Mouse (Mus musculus) macrophage (primary cell): ENCODE measurements around the gene Echs1. TPM values are rescaled to one million over a fixed set of nuclear protein-coding genes. Genes with fewer than 3 reads are reported as not detected.
"Not testable (repeated sequence)": the region's sequence is repeated elsewhere in the genome, so short reads cannot be mapped to it uniquely, and the experiment has no call there.

Source experiments
- H3K27ac ChIP-seq: fragments of 350-480 bp; formaldehyde crosslinking; 2 replicates; pipeline ENCODE4 v1.9.0; 2021
- H3K36me3 ChIP-seq: fragments of 350-480 bp; formaldehyde crosslinking; 2 replicates; pipeline ENCODE4 v1.9.0; 2021; ENCODE audit errors: inconsistent target
- H3K4me3 ChIP-seq: fragments of 350-480 bp; formaldehyde crosslinking; 2 replicates; pipeline ENCODE4 v1.9.0; 2021; ENCODE audit errors: inconsistent target
- H3K79me2 ChIP-seq: fragments of 350-480 bp; formaldehyde crosslinking; 2 replicates; pipeline ENCODE4 v1.9.0; 2021; ENCODE audit errors: inconsistent target
- WGBS: methylation state at CpG from one replicate; pipeline ENCODE4 v1.1.7; 2026; ENCODE audit warnings: inconsistent platforms; ENCODE audit not compliant: missing documents; 5-methylcytosine and 5-hydroxymethylcytosine counted together
- polyA plus RNA-seq: library from polyadenylated mRNA; stranded (reverse); fragments of 250-400 nt; gene quantifications from 3 replicates; pipeline ENCODE4 v1.2.4, GENCODE M21; 2018; ENCODE audit warnings: inconsistent platforms
- total RNA-seq, 78 experiments: library from RNA; depleted of rRNA; stranded (reverse); fragments of 250-400 nt; gene quantifications; 1 replicate in 9 of 78; 2 replicates in 24 of 78; 3 replicates in 43 of 78; 4 replicates in 2 of 78; pipeline ENCODE4 v1.2.4; 2018; ENCODE audit warnings: inconsistent platforms in 56 of 78

Echs1 gene
- total RNA-seq (2018; cell fraction: chromatin; rRNA removed) = 10 to 100 TPM in 15 of 26 experiments, 1 to 10 TPM in 11; 1.7 to 60.8 (median 15.1) TPM
- 10 to 100 TPM; 51.2 to 86.3 (median 69.8) TPM for total RNA-seq (2018; cell fraction: cytosol; rRNA removed)
- 10 to 100 TPM in 24 of 26 experiments, 1 to 10 TPM in 2; 9.1 to 65.3 (median 18.1) TPM for total RNA-seq (2018; cell fraction: nucleus; rRNA removed)
- 47.2 to 96.9 TPM (median 73.4 TPM) in 3 replicates for polyA plus RNA-seq

GRCm38 (mm10) chr7:140116329-140117054 lies at the start of gene Echs1:
Gene Echs1 (minus strand): TSS chr7:140116476.
- Histone ChIP-seq H3K79me2 (peaks cover 20% of the 10 kb centered on the region; the same call in 1 of the 2 replicates), H3K27ac (peak within 1 kb of the TSS; percentile 87), H3K4me3 (peak within 1 kb of the TSS; percentile 92), H3K36me3 (no peaks in the 10 kb centered on the region)
- 5% methylated on average over 25 of the region's 28 CpGs for WGBS

- Histone ChIP-seq H3K79me2 (no peaks in the 10 kb centered on the region), H3K27ac (no peak within 1 kb of the TSS), H3K36me3 (no peaks in the 10 kb centered on the region), H3K4me3 (no peak within 1 kb of the TSS)
- WGBS = 83% methylated on average over 7 of the region's 7 CpGs
Observed at GRCm38 (mm10) chr7:140164664-140165063, 48.4 kb upstream of the Echs1 start, which contains the start of gene Olfr522. Gene Olfr522 (minus strand): TSS chr7:140164764.

DNA sequence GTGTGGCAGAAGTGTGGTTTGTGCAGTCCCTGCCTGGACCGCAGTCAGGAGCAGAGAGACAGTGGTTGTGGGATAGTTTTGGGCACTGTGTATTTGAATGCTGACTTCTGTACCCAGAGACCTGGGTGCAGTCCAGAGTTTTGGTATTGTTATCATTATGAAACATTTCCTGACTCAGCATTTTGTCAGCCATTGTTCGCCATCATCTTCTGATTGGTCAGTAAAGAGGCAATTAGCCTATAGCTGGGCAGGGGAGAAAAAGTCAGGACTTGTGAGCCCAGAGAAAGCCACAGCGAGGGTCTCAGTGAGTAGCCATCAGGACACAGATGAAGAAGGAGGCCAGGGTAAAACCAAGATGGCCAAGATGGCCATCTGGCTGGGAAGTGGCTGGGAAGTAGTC lies 44.1 kb upstream of the Echs1 start:
- H3K4me3 ChIP-seq = no peak overlapping the region
- no peaks in the 10 kb centered on the region for H3K36me3 ChIP-seq
- no peaks in the 10 kb centered on the region for H3K79me2 ChIP-seq
- no peak overlapping the region for H3K27ac ChIP-seq
- 76% methylated on average over 3 of the region's 3 CpGs for WGBS

DNA sequence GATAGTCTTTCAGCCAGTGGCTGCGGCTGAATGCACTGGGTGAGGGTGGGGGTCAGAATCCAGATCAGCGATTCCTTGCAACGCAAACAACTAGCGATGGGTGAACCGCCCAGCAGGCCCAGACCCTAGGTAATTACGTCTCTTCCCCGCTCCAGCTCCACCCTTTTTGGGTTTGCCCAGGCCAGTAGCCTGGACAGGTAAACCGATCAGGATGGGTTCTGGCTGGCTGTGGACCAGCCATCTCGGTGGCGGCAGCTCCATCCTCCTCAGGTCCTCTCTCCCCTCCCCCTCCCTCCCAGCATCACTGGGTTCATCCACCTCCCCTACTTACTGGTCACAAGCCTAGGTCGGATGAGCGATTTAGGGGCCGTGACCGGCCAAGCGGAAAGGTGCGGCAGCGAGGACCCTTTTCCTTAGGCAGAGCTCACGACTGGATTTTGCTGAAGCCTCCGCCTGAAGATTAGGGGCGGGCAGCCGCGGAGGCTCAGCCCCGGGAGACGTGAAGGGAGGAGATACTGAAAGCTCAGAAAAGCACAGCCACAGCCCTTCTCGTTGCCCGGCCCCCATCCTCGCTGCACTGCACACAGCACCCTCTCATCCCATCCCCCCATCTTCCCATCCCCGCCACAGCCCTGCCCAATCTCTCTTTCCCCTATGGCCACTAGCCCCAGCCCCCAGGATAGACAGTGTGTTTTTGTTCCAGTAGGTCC lies 38.1 kb upstream of the Echs1 start, which contains the start of gene Sprn:
Gene Sprn (minus strand): TSS at position 660 of the 710 bp plus-strand sequence.
- no peak within 1 kb of the TSS for H3K4me3 ChIP-seq
- 14% methylated on average over 28 of the region's 28 CpGs for WGBS
- H3K79me2 ChIP-seq = no peaks in the 10 kb centered on the region
- no peak within 1 kb of the TSS for H3K27ac ChIP-seq
- peaks cover 6% of the 10 kb centered on the region; the same call in 1 of the 2 replicates for H3K36me3 ChIP-seq

- Histone ChIP-seq H3K4me3 (no peak overlapping the region), H3K27ac (no peak overlapping the region), H3K36me3 (peaks cover 6% of the 10 kb centered on the region; the same call in 1 of the 2 replicates), H3K79me2 (no peaks in the 10 kb centered on the region)
- WGBS = 41% methylated on average over 4 of the region's 4 CpGs
Observed at GRCm38 (mm10) chr7:140153829-140154217, 37.5 kb upstream of the Echs1 start.

DNA sequence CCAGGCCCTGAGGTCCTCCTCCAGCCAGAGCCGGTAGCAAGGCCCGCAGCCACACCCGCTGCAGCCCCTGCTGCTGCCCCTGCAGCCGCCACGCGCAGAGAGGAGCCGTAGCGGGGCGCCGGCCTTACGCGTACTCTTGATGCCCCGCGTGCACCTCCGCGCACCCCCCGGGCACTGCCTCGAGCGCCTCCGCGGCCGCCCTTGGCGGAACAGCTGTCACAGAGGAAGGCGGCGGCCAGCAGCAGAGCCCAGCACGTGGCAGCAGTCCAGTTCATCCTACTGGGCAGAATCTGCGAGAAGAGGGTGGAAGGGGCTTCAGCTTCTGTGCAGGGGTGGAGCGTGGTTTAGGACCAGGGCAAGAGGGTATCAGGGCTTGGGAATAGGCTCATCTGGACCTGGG lies 37.1 kb upstream of the Echs1 start:
- H3K79me2 ChIP-seq = no peaks in the 10 kb centered on the region
- H3K27ac ChIP-seq = no peak overlapping the region
- H3K4me3 ChIP-seq = no peak overlapping the region
- H3K36me3 ChIP-seq = peaks cover 6% of the 10 kb centered on the region; the same call in 1 of the 2 replicates
- WGBS = 13% methylated on average over 27 of the region's 28 CpGs

DNA sequence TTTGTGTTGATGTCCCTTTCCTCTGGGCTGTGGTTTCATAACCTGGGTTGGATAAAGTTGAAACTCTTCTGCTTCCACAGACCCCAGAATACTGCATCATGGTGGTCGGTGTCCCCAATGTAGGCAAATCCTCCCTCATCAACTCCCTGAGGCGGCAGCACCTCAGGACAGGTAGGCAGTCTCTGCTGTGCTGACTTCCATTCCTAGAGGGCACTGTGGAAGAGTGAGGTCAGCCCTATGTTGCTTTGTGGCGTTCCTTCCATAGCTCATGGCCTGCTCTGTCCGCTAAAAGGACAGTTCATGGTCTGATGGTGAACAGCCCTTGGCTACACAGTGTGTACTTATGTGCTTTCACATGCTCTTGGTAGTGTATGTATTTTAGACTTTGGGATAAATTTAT lies 28.3 kb upstream of the Echs1 start:
- Histone ChIP-seq H3K36me3 (no peaks in the 10 kb centered on the region; the same call in 1 of the 2 replicates), H3K79me2 (no peaks in the 10 kb centered on the region), H3K27ac (no peak overlapping the region), H3K4me3 (no peak overlapping the region)
- WGBS = 90% methylated on average over 4 of the region's 4 CpGs

DNA sequence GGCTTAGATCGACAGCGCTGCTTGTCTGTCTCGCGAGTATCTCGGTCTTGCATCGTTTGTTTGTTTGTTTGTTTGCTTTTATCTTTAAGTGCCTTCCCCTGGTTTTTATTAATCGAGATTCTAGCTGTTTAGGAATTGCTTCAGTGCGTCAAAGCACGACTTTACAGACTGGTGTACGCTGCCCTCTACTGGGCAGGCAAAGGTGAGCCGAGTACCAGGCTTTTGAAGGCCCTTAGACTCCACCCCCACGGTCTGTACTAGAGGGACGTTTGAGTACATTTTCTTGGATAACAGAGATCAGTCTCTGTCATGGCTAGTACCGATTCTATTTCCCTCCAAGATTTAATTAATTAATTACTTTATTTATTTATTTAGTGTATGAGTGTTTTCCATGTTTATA lies 25.1 kb upstream of the Echs1 start:
- Histone ChIP-seq H3K36me3 (no peaks in the 10 kb centered on the region; the same call in 1 of the 2 replicates), H3K79me2 (no peaks in the 10 kb centered on the region), H3K27ac (no peak overlapping the region), H3K4me3 (no peak overlapping the region)
- WGBS = 4% methylated on average over 14 of the region's 14 CpGs

DNA sequence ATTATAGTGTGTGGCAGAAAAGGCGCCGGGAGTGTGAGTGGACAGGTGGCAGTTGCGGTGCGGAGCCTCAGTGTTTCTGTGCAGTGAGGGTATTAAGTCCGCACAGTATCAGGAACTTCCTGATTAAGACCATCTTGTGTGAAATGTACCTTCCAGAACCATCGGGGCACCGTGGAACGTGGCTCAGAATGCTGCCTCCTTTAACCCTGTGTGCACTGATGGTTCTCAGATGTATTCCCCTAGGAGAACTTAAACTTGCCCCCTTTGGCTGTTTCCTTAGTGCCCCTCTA lies 21.7 kb upstream of the Echs1 start:
- no peaks in the 10 kb centered on the region; the same call in 1 of the 2 replicates for H3K36me3 ChIP-seq
- peak overlapping the region; percentile 58 for H3K4me3 ChIP-seq
- no peaks in the 10 kb centered on the region for H3K79me2 ChIP-seq
- 1% methylated on average over 8 of the region's 8 CpGs for WGBS
- H3K27ac ChIP-seq = peak overlapping the region; percentile 52

- H3K36me3 ChIP-seq = no peaks in the 10 kb centered on the region; the same call in 1 of the 2 replicates
- 3% methylated on average over 39 of the region's 39 CpGs for WGBS
- H3K79me2 ChIP-seq = no peaks in the 10 kb centered on the region
Observed at GRCm38 (mm10) chr7:140137135-140138020, 21.1 kb upstream of the Echs1 start, which contains the start of gene Mtg1. Gene Mtg1 (plus strand): TSS chr7:140137564.

GRCm38 (mm10) chr7:140135106-140135770 lies 19.0 kb upstream of the Echs1 start:
- no peak overlapping the region for H3K27ac ChIP-seq
- H3K4me3 ChIP-seq = no peak overlapping the region
- H3K36me3 ChIP-seq = peaks cover 6% of the 10 kb centered on the region; the same call in 1 of the 2 replicates
- H3K79me2 ChIP-seq = no peaks in the 10 kb centered on the region
- WGBS = 95% methylated on average over 2 of the region's 5 CpGs

More at GRCm38 (mm10) chr7:140137135-140138020, 21.1 kb upstream of the Echs1 start, which contains the start of gene Mtg1:
- Histone ChIP-seq H3K27ac (peak within 1 kb of the TSS; percentile 52), H3K4me3 (peak within 1 kb of the TSS; percentile 58)

- H3K27ac ChIP-seq, H3K79me2 ChIP-seq: not testable (repeated sequence)
- 29% methylated on average over 2 of the region's 7 CpGs for WGBS
Observed at GRCm38 (mm10) chr7:140134033-140134432, 17.8 kb upstream of the Echs1 start.

DNA sequence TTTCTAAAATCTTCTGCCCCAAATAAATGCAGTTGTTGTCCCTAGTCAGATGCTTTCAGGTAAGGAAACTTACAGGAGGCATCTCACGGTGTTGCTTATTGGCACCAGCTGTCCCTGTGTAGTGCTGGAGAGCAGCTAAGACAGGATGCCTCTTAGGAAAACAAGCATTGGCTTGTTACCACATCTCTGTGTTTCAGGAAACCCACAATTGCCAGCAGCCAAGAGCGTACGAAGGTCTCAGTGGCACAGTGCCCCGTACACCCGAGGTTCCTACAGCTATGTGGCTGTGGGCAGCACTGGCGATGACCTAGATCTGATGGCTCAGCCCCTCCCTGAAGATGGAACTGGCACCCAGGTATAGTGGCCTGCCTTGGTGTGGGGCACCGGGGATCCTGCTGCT lies 15.9 kb upstream of the Echs1 start:
- not testable (repeated sequence) for H3K4me3 ChIP-seq, H3K27ac ChIP-seq
- 41% methylated on average over 5 of the region's 7 CpGs for WGBS
- Histone ChIP-seq H3K79me2 (peaks cover 17% of the 10 kb centered on the region; the same call in 1 of the 2 replicates), H3K36me3 (peaks cover 17% of the 10 kb centered on the region)

More at GRCm38 (mm10) chr7:140134033-140134432, 17.8 kb upstream of the Echs1 start:
- peaks cover 17% of the 10 kb centered on the region for H3K36me3 ChIP-seq
- not testable (repeated sequence) for H3K4me3 ChIP-seq
